Mouse (Mus musculus) neural tube, embryonic 13.5 days (tissue): ENCODE data around the gene Crx. TPM values are rescaled to one million over a fixed set of nuclear protein-coding genes. Genes with fewer than 3 reads are reported as not detected.
"Not testable (repeated sequence)": the region's sequence is repeated elsewhere in the genome, so short reads cannot be mapped to it uniquely, and the experiment has no call there.

Experiments
- ATAC-seq: fragments of 200-750 bp; cut with Nextera tagmentation; 2 replicates; pipeline ENCODE4 v1.8.0; 2017; ENCODE audit warnings: low read depth, mild to moderate bottlenecking, moderate TSS enrichment, moderate library complexity
- H3K27ac ChIP-seq: fragments of 300-500 bp; sonication (generic); replicated peaks from 2 replicates; pipeline ENCODE4 v1.5.1; 2015; ENCODE audit warnings: moderate library complexity, mild to moderate bottlenecking, inconsistent platforms
- H3K27me3 ChIP-seq: fragments of 300-500 bp; sonication (generic); 2 replicates; pipeline ENCODE4 v1.6.1; 2015; ENCODE audit warnings: mild to moderate bottlenecking, inconsistent platforms
- H3K36me3 ChIP-seq: fragments of 300-500 bp; sonication (generic); 2 replicates; pipeline ENCODE4 v1.6.1; 2015; ENCODE audit warnings: mild to moderate bottlenecking, inconsistent platforms
- H3K4me1 ChIP-seq: fragments of 300-500 bp; sonication (generic); replicated peaks from 2 replicates; pipeline ENCODE4 v1.6.1; 2015; ENCODE audit warnings: inconsistent platforms
- H3K4me2 ChIP-seq: fragments of 300-500 bp; sonication (generic); 2 replicates; pipeline ENCODE4 v1.6.1; 2015; ENCODE audit warnings: inconsistent platforms, mild to moderate bottlenecking, moderate library complexity
- H3K4me3 ChIP-seq: fragments of 300-500 bp; sonication (generic); 2 replicates; pipeline ENCODE4 v1.5.1; 2015; ENCODE audit warnings: mild to moderate bottlenecking, inconsistent platforms
- H3K9ac ChIP-seq: fragments of 300-500 bp; sonication (generic); 2 replicates; pipeline ENCODE4 v1.6.1; 2015; ENCODE audit warnings: moderate library complexity, mild to moderate bottlenecking, inconsistent platforms
- H3K9me3 ChIP-seq: fragments of 300-500 bp; sonication (generic); 2 replicates; pipeline ENCODE4 v1.6.1; 2016; ENCODE audit warnings: inconsistent platforms
- WGBS: fragments of 180-500 bp; shearing (Covaris S2); methylation state at CpG from one replicate; pipeline ENCODE4 v1.1.7; 2015; 5-methylcytosine and 5-hydroxymethylcytosine counted together
- polyA plus RNA-seq: library from polyadenylated mRNA; unstranded; fragments of >200 nt; fragmentation: Nextera tagmentation; extraction: Ambion mirVana; gene quantifications from 2 replicates; pipeline ENCODE4 v1.2.1, GENCODE M21; 2015

The Crx gene
- polyA plus RNA-seq = not detected in 2 replicates

GRCm38 (mm10) chr7:15879756-15880155, at the start of gene Crx:
Gene Crx (minus strand): TSS chr7:15879968.
- Histone ChIP-seq H3K4me2 (no peak within 1 kb of the TSS), H3K36me3 (no peaks in the 10 kb centered on the region), H3K27me3 (no peaks in the 10 kb centered on the region), H3K9me3 (no peaks in the 10 kb centered on the region), H3K4me1 (no peaks in the 10 kb centered on the region), H3K9ac (no peak within 1 kb of the TSS), H3K4me3 (no peak within 1 kb of the TSS), H3K27ac (no peak within 1 kb of the TSS)
- ATAC-seq = no peak
- WGBS = 44% methylated on average over 4 of the region's 4 CpGs

- Histone ChIP-seq H3K4me3 (peak within 1 kb of the TSS; percentile 82), H3K27me3 (no peaks in the 10 kb centered on the region), H3K9ac (peak within 1 kb of the TSS; percentile 90), H3K4me1 (peaks cover 28% of the 10 kb centered on the region), H3K4me2 (peak within 1 kb of the TSS; percentile 77), H3K27ac (peak within 1 kb of the TSS; percentile 87), H3K9me3 (no peaks in the 10 kb centered on the region), H3K36me3 (peaks cover 27% of the 10 kb centered on the region)
- ATAC-seq = peak; percentile 96
- WGBS = under 1% methylated on average over 33 of the region's 33 CpGs
Measured at GRCm38 (mm10) chr7:15922220-15922773, 42.5 kb upstream of the Crx start, which contains the start of gene Selenow. Gene Selenow (minus strand): TSS chr7:15922402.

GRCm38 (mm10) chr7:15921796-15922195, 42.0 kb upstream of the Crx start:
- Histone ChIP-seq H3K9me3 (no peaks in the 10 kb centered on the region), H3K4me2 (peak overlapping the region; percentile 77), H3K27me3 (no peaks in the 10 kb centered on the region), H3K4me3 (peak overlapping the region; percentile 82), H3K9ac (peak overlapping the region; percentile 90), H3K4me1 (peaks cover 28% of the 10 kb centered on the region), H3K36me3 (peaks cover 32% of the 10 kb centered on the region), H3K27ac (peak overlapping the region; percentile 87)
- ATAC-seq = peak; percentile 66
- WGBS = under 1% methylated on average over 10 of the region's 10 CpGs

GRCm38 (mm10) chr7:15920645-15921190, 41.0 kb upstream of the Crx start:
- Histone ChIP-seq H3K9me3 (no peaks in the 10 kb centered on the region), H3K36me3 (peaks cover 40% of the 10 kb centered on the region), H3K4me1 (peaks cover 28% of the 10 kb centered on the region), H3K4me2 (peak overlapping the region; percentile 77), H3K9ac (peak overlapping the region; percentile 90), H3K27ac (no peak overlapping the region), H3K4me3 (peak overlapping the region; percentile 82), H3K27me3 (no peaks in the 10 kb centered on the region)
- WGBS = 88% methylated on average over 6 of the region's 6 CpGs
- ATAC-seq = no peak

GRCm38 (mm10) chr7:15919947-15920346, 40.2 kb upstream of the Crx start:
- Histone ChIP-seq H3K4me2 (peak overlapping the region; percentile 77), H3K9me3 (no peaks in the 10 kb centered on the region), H3K27ac (no peak overlapping the region), H3K27me3 (no peaks in the 10 kb centered on the region), H3K9ac (no peak overlapping the region), H3K4me1 (peaks cover 28% of the 10 kb centered on the region), H3K36me3 (peaks cover 40% of the 10 kb centered on the region), H3K4me3 (peak overlapping the region; percentile 82)
- no peak for ATAC-seq
- WGBS = 93% methylated on average over 9 of the region's 9 CpGs

GRCm38 (mm10) chr7:15918371-15918770, 38.6 kb upstream of the Crx start:
- Histone ChIP-seq H3K36me3 (peaks cover 40% of the 10 kb centered on the region), H3K9me3 (no peaks in the 10 kb centered on the region), H3K4me2 (no peak overlapping the region), H3K4me1 (peaks cover 28% of the 10 kb centered on the region), H3K9ac (no peak overlapping the region), H3K4me3 (no peak overlapping the region), H3K27me3 (no peaks in the 10 kb centered on the region), H3K27ac (no peak overlapping the region)
- ATAC-seq = no peak

GRCm38 (mm10) chr7:15916996-15917395, 37.2 kb upstream of the Crx start:
- Histone ChIP-seq H3K9ac (no peak overlapping the region), H3K4me3 (no peak overlapping the region), H3K27ac (no peak overlapping the region), H3K4me1 (peaks cover 22% of the 10 kb centered on the region), H3K27me3 (no peaks in the 10 kb centered on the region), H3K9me3 (no peaks in the 10 kb centered on the region), H3K4me2 (no peak overlapping the region), H3K36me3 (peaks cover 40% of the 10 kb centered on the region)
- no peak for ATAC-seq
- 88% methylated on average over 4 of the region's 4 CpGs for WGBS

- H3K9ac ChIP-seq = no peak overlapping the region
Measured at GRCm38 (mm10) chr7:15916134-15916723, 36.5 kb upstream of the Crx start.

GRCm38 (mm10) chr7:15915695-15916094, 35.9 kb upstream of the Crx start:
- 93% methylated on average over 4 of the region's 4 CpGs for WGBS
- not testable (repeated sequence) for H3K4me3 ChIP-seq, H3K27ac ChIP-seq, H3K27me3 ChIP-seq, H3K9ac ChIP-seq, H3K4me2 ChIP-seq, H3K9me3 ChIP-seq, ATAC-seq
- Histone ChIP-seq H3K36me3 (peaks cover 40% of the 10 kb centered on the region), H3K4me1 (peaks cover 13% of the 10 kb centered on the region)

More at GRCm38 (mm10) chr7:15916134-15916723, 36.5 kb upstream of the Crx start:
- Histone ChIP-seq H3K4me3 (no peak overlapping the region), H3K36me3 (peaks cover 40% of the 10 kb centered on the region), H3K4me2 (no peak overlapping the region), H3K4me1 (peaks cover 18% of the 10 kb centered on the region), H3K27me3 (no peaks in the 10 kb centered on the region), H3K27ac (no peak overlapping the region), H3K9me3 (no peaks in the 10 kb centered on the region)
- ATAC-seq = no peak
- 89% methylated on average over 3 of the region's 3 CpGs for WGBS

- H3K36me3 ChIP-seq = peaks cover 34% of the 10 kb centered on the region
- no peak overlapping the region for H3K4me3 ChIP-seq
- H3K27ac ChIP-seq = no peak overlapping the region
- no peak for ATAC-seq
- H3K9me3 ChIP-seq = no peaks in the 10 kb centered on the region
- H3K27me3 ChIP-seq = no peaks in the 10 kb centered on the region
- WGBS = 81% methylated on average over 2 of the region's 2 CpGs
- H3K9ac ChIP-seq = no peak overlapping the region
- H3K4me2 ChIP-seq = no peak overlapping the region
- peaks cover 3% of the 10 kb centered on the region for H3K4me1 ChIP-seq
Measured at GRCm38 (mm10) chr7:15914751-15915150, 35.0 kb upstream of the Crx start.

GRCm38 (mm10) chr7:15914252-15914651, 34.5 kb upstream of the Crx start:
- WGBS = 53% methylated on average over 2 of the region's 2 CpGs
- Histone ChIP-seq H3K4me3 (no peak overlapping the region), H3K4me1 (no peaks in the 10 kb centered on the region), H3K27me3 (no peaks in the 10 kb centered on the region), H3K27ac (no peak overlapping the region), H3K4me2 (no peak overlapping the region), H3K36me3 (peaks cover 29% of the 10 kb centered on the region), H3K9ac (no peak overlapping the region), H3K9me3 (no peaks in the 10 kb centered on the region)
- ATAC-seq = no peak

- WGBS = 3% methylated on average over 4 of the region's 4 CpGs
Measured at GRCm38 (mm10) chr7:15912183-15912582, 32.4 kb upstream of the Crx start.

More at GRCm38 (mm10) chr7:15912183-15912582, 32.4 kb upstream of the Crx start:
- H3K4me1 ChIP-seq = no peaks in the 10 kb centered on the region
- H3K9ac ChIP-seq = no peak overlapping the region
- peaks cover 12% of the 10 kb centered on the region for H3K36me3 ChIP-seq
- H3K9me3 ChIP-seq = no peaks in the 10 kb centered on the region
- H3K27ac ChIP-seq = no peak overlapping the region
- ATAC-seq = peak; percentile 58; the same call in 1 of the 2 replicates
- no peaks in the 10 kb centered on the region for H3K27me3 ChIP-seq
- no peak overlapping the region for H3K4me2 ChIP-seq
- no peak overlapping the region for H3K4me3 ChIP-seq
